Mouse (Mus musculus): ENCODE data around the gene Rnft1. TPM values are rescaled to one million over a fixed set of nuclear protein-coding genes. Genes with fewer than 3 reads are reported as not detected.

Gene Rnft1
- total RNA-seq, 2 experiments from 2014 or later: 27.3 to 32.6 TPM

Other genes starting within 250 kb of the Rnft1 start
- 1 to 10 TPM; 5.3 to 6.7 TPM for gene Ints2, start 227.1 kb upstream of the Rnft1 start, total RNA-seq (2021)
- gene Med13, start 127.1 kb upstream of the Rnft1 start, total RNA-seq (2021): 10 to 100 TPM; 33.4 to 44.7 TPM
- 10 to 100 TPM; 19.1 to 19.2 TPM for gene Rps6kb1, start 60.1 kb downstream of the Rnft1 start, total RNA-seq (2021)
- 1 to 10 TPM; 4.6 to 4.8 TPM for gene Tubd1, start 60.3 kb downstream of the Rnft1 start, total RNA-seq (2021)
- 10 to 100 TPM; 63.1 to 66.1 TPM for gene Vmp1, start 199.2 kb downstream of the Rnft1 start, total RNA-seq (2021)
- 1 to 10 TPM; 6.3 to 6.5 TPM for gene Ptrh2, start 199.3 kb downstream of the Rnft1 start, total RNA-seq (2021)